In the genomic region with DNA sequence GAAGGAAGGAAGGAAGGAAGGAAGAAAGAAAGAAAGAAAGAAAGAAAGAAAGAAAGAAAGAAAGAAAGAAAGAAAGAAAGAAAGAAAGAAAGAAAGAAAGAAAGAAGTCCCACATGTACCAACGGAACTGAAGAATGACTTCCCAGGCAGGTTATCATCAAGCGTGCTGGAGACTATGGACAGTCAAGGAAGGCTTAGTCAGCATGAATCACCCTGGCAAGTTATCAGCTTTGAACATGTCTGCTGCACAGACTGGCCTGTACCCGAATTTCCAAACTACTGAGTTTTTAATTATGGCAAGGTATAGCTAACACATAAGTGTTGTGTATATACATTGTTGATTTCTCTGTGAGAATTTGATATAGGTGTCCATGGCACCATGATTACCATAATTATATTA, we compare ENCODE assay signal across 17 mouse cellular contexts.
"Had no signal": no experiment of that assay in that cellular context is flagged by ENCODE, and none has a peak within 500 bp of the region (broad histone marks: within the 10 kb centered on the region; RNA-seq: fewer than 3 reads in every experiment).

No protein-coding gene starts in this region.

- DNase-seq: kidney, postnatal 10 days; kidney, postnatal 4 days; liver; lung, adult 2 months; lung, postnatal 36 days; retina, postnatal 1 day; right cerebral cortex, postnatal 14 days; thymus, adult 2 months; thymus, postnatal 36 days had no signal

- H3K27ac ChIP-seq: layer of hippocampus, adult 2 months; limb, embryonic 12.5 days; liver, embryonic 14.5 days; midbrain, embryonic 12.5 days; neural tube, embryonic 13.5 days; stomach, embryonic 15.5 days had no signal

- H3K4me3 ChIP-seq: layer of hippocampus, adult 2 months; limb, embryonic 12.5 days; midbrain, embryonic 12.5 days; neural tube, embryonic 13.5 days; stomach, embryonic 15.5 days had no signal

- H3K36me3 ChIP-seq: limb, embryonic 12.5 days; midbrain, embryonic 12.5 days; neural tube, embryonic 13.5 days; stomach, embryonic 15.5 days had no signal

- H3K27me3 ChIP-seq: limb, embryonic 12.5 days; midbrain, embryonic 12.5 days; neural tube, embryonic 13.5 days; stomach, embryonic 15.5 days had no signal

- H3K9ac ChIP-seq: limb, embryonic 12.5 days; liver, embryonic 14.5 days; midbrain, embryonic 12.5 days; neural tube, embryonic 13.5 days; stomach, embryonic 15.5 days had no signal

- H3K4me1 ChIP-seq: limb, embryonic 12.5 days; midbrain, embryonic 12.5 days; neural tube, embryonic 13.5 days; stomach, embryonic 15.5 days had no signal

- ATAC-seq: lung, postnatal 0 days; midbrain, embryonic 16.5 days had no signal

- H3K9me3 ChIP-seq: limb, embryonic 12.5 days; midbrain, embryonic 12.5 days; neural tube, embryonic 13.5 days; stomach, embryonic 15.5 days had no signal
